Mouse (Mus musculus): ENCODE results near the gene Dhx9.
A peak's percentile ranks its signal among the peaks of the same experiment; 100 is the strongest.
"Not testable (repeated sequence)": the region's sequence is repeated elsewhere in the genome, so short reads cannot be mapped to it uniquely, and the experiment has no call there.

Dhx9 gene

GRCm38 (mm10) chr1:153416271-153416832 is 71.1 kb downstream of the Dhx9 start:
- not testable (repeated sequence) for DNase-seq

GRCm38 (mm10) chr1:153415742-153416141 is 71.7 kb downstream of the Dhx9 start:
- not testable (repeated sequence) for DNase-seq

- DNase-seq = no peak
Measured at GRCm38 (mm10) chr1:153414962-153415361, 72.5 kb downstream of the Dhx9 start.

GRCm38 (mm10) chr1:153414114-153414723 is 73.2 kb downstream of the Dhx9 start:
- DNase-seq = peak; percentile 33

GRCm38 (mm10) chr1:153413397-153414020 is 74.0 kb downstream of the Dhx9 start:
- not testable (repeated sequence) for DNase-seq

GRCm38 (mm10) chr1:153412663-153413396 is 74.6 kb downstream of the Dhx9 start:
- not testable (repeated sequence) for DNase-seq

GRCm38 (mm10) chr1:153411723-153412122 is 75.7 kb downstream of the Dhx9 start:
- no peak for DNase-seq

GRCm38 (mm10) chr1:153410915-153411314 is 76.5 kb downstream of the Dhx9 start:
- DNase-seq = not testable (repeated sequence)

- DNase-seq = not testable (repeated sequence)
Measured at GRCm38 (mm10) chr1:153408296-153408695, 79.2 kb downstream of the Dhx9 start.

GRCm38 (mm10) chr1:153407641-153408040 is 79.8 kb downstream of the Dhx9 start:
- DNase-seq = not testable (repeated sequence)
